Mouse (Mus musculus) brown adipose tissue, adult 24 weeks (tissue): Measurements from ENCODE around the gene Nprl3. TPM values are rescaled to one million over a fixed set of nuclear protein-coding genes. Genes with fewer than 3 reads are reported as not detected.
A peak's percentile ranks its signal among the peaks of the same experiment; 100 is the strongest.

Experiments
- H3K27ac ChIP-seq: fragments of 200-500 bp; replicated peaks from 2 replicates; pipeline ENCODE4 v1.5.1; 2012; ENCODE audit warnings: low read depth, mild to moderate bottlenecking, low read length
- H3K4me1 ChIP-seq: fragments of 200-500 bp; 2 replicates; pipeline ENCODE4 v1.6.1; 2012; ENCODE audit warnings: low read length, mixed read lengths; ENCODE audit not compliant: control insufficient read depth, insufficient read depth, insufficient read length
- H3K4me3 ChIP-seq: fragments of 200-500 bp; 2 replicates; pipeline ENCODE4 v1.5.1; 2012; ENCODE audit warnings: low read depth, mild to moderate bottlenecking, low read length, moderate library complexity; ENCODE audit not compliant: insufficient read depth
- polyA plus RNA-seq: library from polyadenylated mRNA; stranded (reverse); fragments of >200 nt; gene quantifications from 2 replicates; pipeline ENCODE4 v1.2.4, GENCODE M21; 2012; ENCODE audit not compliant: missing spikeins, insufficient read depth, insufficient read length

The Nprl3 gene
- polyA plus RNA-seq, 1 experiment = 19.3 TPM

DNA sequence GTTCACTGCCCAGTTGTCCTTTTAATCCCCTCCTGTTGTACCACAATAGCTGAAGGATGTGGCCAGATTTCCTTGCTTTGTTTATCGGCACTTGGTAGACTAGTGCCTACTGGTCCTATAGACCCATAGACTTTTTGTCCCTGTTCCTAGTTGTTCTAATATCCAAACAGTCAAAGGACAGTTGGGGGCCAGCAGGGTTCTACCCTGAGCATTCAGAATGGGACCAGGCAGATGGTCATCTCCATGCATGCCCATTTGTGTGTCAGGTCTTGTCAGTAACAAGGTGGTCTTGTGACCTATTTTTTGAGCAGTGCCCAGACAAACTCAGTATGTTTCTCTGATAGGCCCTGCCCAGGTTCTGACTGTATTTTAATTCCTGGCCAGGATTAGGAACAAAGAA, 40.5 kb downstream of the Nprl3 start:
- peaks cover 24% of the 10 kb centered on the region for H3K4me1 ChIP-seq
- peak overlapping the region; percentile 82 for H3K27ac ChIP-seq
- H3K4me3 ChIP-seq = peak overlapping the region; percentile 83

DNA sequence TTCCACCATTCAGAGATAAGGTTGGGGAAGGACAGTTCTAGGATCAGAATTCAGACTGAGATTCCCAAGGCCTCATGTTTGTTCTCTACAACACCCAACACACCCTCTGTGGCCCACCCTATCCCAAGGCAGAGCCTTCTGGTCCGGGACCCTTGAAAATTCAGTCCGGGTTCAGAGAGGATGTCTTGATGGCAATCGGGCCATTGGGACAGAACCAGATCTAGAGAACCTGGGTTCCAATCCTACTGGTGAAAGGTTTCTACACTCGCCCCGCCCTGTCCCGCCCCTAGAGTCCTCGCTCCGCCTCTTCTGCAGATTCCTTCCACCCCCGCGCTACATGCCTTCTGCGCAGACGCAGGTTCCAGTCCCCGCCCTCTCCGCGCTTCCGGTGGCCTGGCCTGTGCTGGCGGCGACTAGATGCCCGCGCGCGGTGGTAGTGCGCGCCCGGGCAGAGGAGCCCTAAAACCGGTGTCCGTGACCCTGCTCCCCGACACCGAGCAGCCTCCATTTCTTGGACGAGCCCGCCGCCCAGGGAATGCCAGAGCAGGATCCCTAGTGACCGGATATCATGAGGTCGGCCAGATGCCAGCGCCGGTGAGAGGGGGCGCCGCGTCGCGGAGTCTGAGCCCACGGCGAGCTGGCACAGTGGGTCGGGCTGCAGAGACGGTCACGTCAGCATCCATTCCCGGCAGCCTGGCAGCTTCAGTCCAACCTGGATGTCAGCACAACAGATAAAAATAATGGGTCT, 41.2 kb downstream of the Nprl3 start, which contains the start of gene Mpg:
Gene Mpg, plus strand, starts transcription at position 382 of the 748 bp plus-strand sequence.
- peaks cover 24% of the 10 kb centered on the region for H3K4me1 ChIP-seq
- peak within 1 kb of the TSS; percentile 83 for H3K4me3 ChIP-seq
- H3K27ac ChIP-seq = peak within 1 kb of the TSS; percentile 82

DNA sequence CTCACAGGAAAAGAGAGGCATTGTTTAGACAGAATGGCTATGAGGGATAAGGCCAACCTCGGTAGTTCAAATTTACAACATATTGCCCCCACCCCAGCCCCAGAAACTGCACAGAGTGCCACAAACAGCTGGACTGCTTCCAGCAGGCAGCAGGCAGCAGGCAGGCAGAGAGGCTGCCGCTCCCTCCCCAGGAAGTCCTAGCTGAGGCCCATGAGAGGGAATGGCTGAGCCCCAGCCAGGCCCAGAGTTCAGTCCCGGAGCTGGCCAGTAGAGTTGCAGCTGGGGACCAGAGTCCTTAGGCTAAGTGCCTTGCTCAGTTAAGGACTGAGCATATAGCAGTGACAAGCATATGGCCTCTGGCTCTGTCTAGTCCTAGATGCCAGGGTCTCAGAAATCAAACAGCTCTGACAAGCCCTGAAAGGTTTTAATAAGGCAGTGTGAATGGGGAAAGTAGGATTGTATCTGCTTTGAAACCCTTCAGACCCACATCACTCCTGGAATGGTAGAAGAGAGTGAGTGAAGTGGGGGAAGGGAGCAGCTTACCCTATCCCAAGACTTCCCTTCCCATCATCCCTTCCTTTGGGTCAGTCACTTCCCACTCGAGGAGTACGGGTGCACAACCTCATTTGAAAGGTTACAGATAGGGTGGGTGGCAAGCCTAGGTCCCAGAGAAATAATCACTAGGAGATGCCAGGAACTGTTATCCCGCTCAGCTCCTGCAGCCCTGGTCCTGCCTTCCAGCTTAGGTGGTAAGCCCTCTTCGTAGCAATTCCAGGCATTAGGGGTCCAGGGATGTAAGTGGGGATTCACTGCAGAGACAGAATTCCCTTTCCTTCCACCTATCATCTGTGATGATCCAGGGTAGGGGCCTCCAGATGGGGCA, 42.0 kb downstream of the Nprl3 start:
- Histone ChIP-seq H3K4me3 (no peak overlapping the region), H3K27ac (peak overlapping the region; percentile 80), H3K4me1 (peaks cover 29% of the 10 kb centered on the region)

GRCm38 (mm10) chr11:32224468-32225139, 42.9 kb downstream of the Nprl3 start:
- H3K4me1 ChIP-seq = peaks cover 29% of the 10 kb centered on the region
- peak overlapping the region; percentile 80 for H3K27ac ChIP-seq
- H3K4me3 ChIP-seq = no peak overlapping the region

GRCm38 (mm10) chr11:32223297-32223967, 44.1 kb downstream of the Nprl3 start:
- peak overlapping the region; percentile 21; the same call in 1 of the 2 replicates for H3K27ac ChIP-seq
- H3K4me1 ChIP-seq = peaks cover 29% of the 10 kb centered on the region
- no peak overlapping the region for H3K4me3 ChIP-seq

- Histone ChIP-seq H3K4me3 (peak overlapping the region; percentile 76), H3K4me1 (peaks cover 29% of the 10 kb centered on the region), H3K27ac (peak overlapping the region; percentile 66)
Observed at GRCm38 (mm10) chr11:32222570-32223194, 44.8 kb downstream of the Nprl3 start.

GRCm38 (mm10) chr11:32221951-32222409, 45.5 kb downstream of the Nprl3 start, which contains the start of gene Rhbdf1:
Gene Rhbdf1 (minus strand): TSS chr11:32222300.
- peak within 1 kb of the TSS; percentile 67 for H3K27ac ChIP-seq
- peaks cover 29% of the 10 kb centered on the region for H3K4me1 ChIP-seq
- peak within 1 kb of the TSS; percentile 76 for H3K4me3 ChIP-seq

DNA sequence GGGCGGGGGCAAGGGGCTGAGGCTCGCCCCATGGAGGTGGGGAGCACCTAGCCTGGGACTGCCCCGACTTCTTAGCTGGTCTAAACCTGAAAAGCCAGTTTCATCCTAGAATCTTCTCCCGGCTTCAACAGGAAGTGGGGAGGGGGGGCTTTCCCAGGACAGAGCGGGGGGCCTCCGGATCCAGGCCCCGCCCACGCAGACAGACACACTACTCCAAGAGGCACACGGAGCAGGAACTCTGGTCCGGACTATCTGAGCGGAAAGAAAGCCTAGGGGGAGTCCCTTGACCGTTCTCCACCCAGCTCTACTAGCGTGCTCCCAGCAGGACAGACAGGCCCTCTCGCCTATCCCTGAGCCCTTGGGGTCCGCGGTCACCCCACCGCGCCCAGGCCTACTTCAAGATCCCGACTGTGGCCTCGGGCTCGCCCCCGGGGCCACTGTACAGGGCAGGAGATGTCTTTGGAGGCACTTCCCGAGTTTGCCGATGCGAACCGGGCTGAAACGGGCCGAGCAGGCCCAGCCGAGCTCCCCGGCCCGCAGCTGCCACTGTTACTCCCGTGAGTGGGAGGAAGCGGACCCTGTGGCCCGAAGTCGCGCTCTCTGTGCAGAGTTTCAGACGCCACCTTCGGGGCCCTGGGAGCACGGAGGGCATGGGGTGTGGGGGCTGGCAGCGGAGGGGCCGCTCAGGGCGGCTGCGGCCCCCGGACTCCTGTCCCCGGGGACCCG, 46.1 kb downstream of the Nprl3 start:
- Histone ChIP-seq H3K27ac (peak overlapping the region; percentile 67), H3K4me3 (peak overlapping the region; percentile 76), H3K4me1 (peaks cover 29% of the 10 kb centered on the region)

- Histone ChIP-seq H3K4me1 (peaks cover 25% of the 10 kb centered on the region), H3K4me3 (peak overlapping the region; percentile 76), H3K27ac (peak overlapping the region; percentile 67)
Observed at GRCm38 (mm10) chr11:32220607-32221224, 46.8 kb downstream of the Nprl3 start.

DNA sequence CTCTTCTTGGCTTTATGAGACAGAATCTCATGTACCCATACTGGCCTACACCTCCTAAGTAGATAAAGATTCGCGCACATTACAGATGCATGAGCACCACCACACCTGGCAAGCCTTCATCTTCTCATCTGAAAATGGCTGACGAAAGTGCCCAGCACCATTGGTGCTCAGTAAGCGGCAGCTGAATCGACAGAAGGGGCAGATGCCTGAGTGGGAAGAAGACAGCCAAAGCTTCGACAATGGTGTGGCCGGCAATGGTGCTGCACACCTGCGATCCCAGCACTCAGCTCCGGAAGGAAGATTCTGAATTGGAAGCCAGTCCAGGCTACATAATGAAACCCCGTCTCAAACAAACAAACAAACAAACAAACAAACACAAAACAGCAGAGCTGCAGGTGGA, 48.2 kb downstream of the Nprl3 start:
- H3K4me1 ChIP-seq = peaks cover 13% of the 10 kb centered on the region
- no peak overlapping the region for H3K4me3 ChIP-seq
- no peak overlapping the region for H3K27ac ChIP-seq

- Histone ChIP-seq H3K27ac (no peak overlapping the region), H3K4me1 (peaks cover 13% of the 10 kb centered on the region), H3K4me3 (no peak overlapping the region)
Observed at GRCm38 (mm10) chr11:32218501-32219050, 48.9 kb downstream of the Nprl3 start.

DNA sequence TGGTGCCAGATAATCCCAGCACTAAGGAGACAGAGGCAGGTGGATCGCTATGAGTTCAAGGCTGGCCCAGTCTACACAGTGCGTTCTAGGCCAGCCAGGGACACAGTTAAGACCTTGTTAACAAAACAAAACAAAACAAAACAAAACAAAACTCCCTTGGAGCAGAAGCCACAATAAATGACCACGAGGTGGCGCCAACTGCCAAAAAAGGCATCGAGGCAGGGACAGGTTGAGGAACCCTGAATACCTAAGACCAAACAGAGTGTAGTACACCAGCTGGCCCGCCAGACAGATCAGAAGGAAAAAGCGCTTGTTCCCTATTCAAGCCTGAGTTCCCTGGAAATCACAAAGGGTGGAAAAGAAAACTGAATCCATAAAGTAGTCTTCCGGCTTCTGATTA, 50.7 kb downstream of the Nprl3 start:
- no peak overlapping the region for H3K27ac ChIP-seq
- H3K4me1 ChIP-seq = peaks cover 5% of the 10 kb centered on the region
- no peak overlapping the region for H3K4me3 ChIP-seq
